Mouse (Mus musculus) right cerebral cortex, adult 2 months (tissue): ENCODE data around the gene Zdhhc18.
A peak's percentile ranks its signal among the peaks of the same experiment; 100 is the strongest.
"Not testable (repeated sequence)": the region's sequence is repeated elsewhere in the genome, so short reads cannot be mapped to it uniquely, and the experiment has no call there.

ENCODE experiments used
- DNase-seq, 2 experiments: peaks; one replicate each; pipeline ENCODE4 v3.0.0; 2021 to 2022; ENCODE audit warnings: low spot score in 2 of 2

Gene Zdhhc18

GRCm38 (mm10) chr4:133665118-133665517 is 15.2 kb upstream of the Zdhhc18 start:
- DNase-seq = no peak

- no peak for DNase-seq
Observed at GRCm38 (mm10) chr4:133662945-133663344, 13.0 kb upstream of the Zdhhc18 start.

- no peak for DNase-seq
Observed at GRCm38 (mm10) chr4:133662421-133662820, 12.5 kb upstream of the Zdhhc18 start.

- DNase-seq = peak; percentile 71 to 79
Observed at GRCm38 (mm10) chr4:133660193-133661155, 10.5 kb upstream of the Zdhhc18 start.

GRCm38 (mm10) chr4:133659497-133660192 is 9.7 kb upstream of the Zdhhc18 start:
- peak in 1 of 2 experiments; percentile 28 for DNase-seq

GRCm38 (mm10) chr4:133658729-133659128 is 8.8 kb upstream of the Zdhhc18 start:
- no peak for DNase-seq

GRCm38 (mm10) chr4:133657829-133658458 is 8.0 kb upstream of the Zdhhc18 start:
- DNase-seq = no peak

- no peak for DNase-seq
Observed at GRCm38 (mm10) chr4:133656997-133657396, 7.0 kb upstream of the Zdhhc18 start.

GRCm38 (mm10) chr4:133656294-133656693 is 6.3 kb upstream of the Zdhhc18 start:
- DNase-seq = no peak

- not testable (repeated sequence) for DNase-seq
Observed at GRCm38 (mm10) chr4:133654070-133654469, 4.1 kb upstream of the Zdhhc18 start.

- no peak for DNase-seq
Observed at GRCm38 (mm10) chr4:133652746-133653145, 2.8 kb upstream of the Zdhhc18 start.

GRCm38 (mm10) chr4:133651986-133652385 is 2.0 kb upstream of the Zdhhc18 start:
- DNase-seq = no peak

GRCm38 (mm10) chr4:133651445-133651844 is 1.5 kb upstream of the Zdhhc18 start:
- DNase-seq = no peak

- not testable (repeated sequence) for DNase-seq
Observed at GRCm38 (mm10) chr4:133649464-133649863, 490 bp downstream of the Zdhhc18 start.

- DNase-seq = no peak
Observed at GRCm38 (mm10) chr4:133645680-133646079, 4.3 kb downstream of the Zdhhc18 start.

GRCm38 (mm10) chr4:133645195-133645594 is 4.8 kb downstream of the Zdhhc18 start:
- no peak for DNase-seq

- no peak for DNase-seq
Observed at GRCm38 (mm10) chr4:133634043-133634410, 15.9 kb downstream of the Zdhhc18 start.

- peak; percentile 81 to 85 for DNase-seq
Observed at GRCm38 (mm10) chr4:133633332-133634042, 16.5 kb downstream of the Zdhhc18 start.

- DNase-seq = peak in 1 of 2 experiments; percentile 42
Observed at GRCm38 (mm10) chr4:133632483-133633327, 17.2 kb downstream of the Zdhhc18 start.

GRCm38 (mm10) chr4:133631769-133632411 is 18.1 kb downstream of the Zdhhc18 start:
- no peak for DNase-seq
